Mouse (Mus musculus): Measurements from ENCODE around the gene Smim7. TPM values are rescaled to one million over a fixed set of nuclear protein-coding genes. Genes with fewer than 3 reads are reported as not detected.

The Smim7 gene
- polyA plus RNA-seq, 1 experiment from 2014 or later, result 142 TPM

DNA sequence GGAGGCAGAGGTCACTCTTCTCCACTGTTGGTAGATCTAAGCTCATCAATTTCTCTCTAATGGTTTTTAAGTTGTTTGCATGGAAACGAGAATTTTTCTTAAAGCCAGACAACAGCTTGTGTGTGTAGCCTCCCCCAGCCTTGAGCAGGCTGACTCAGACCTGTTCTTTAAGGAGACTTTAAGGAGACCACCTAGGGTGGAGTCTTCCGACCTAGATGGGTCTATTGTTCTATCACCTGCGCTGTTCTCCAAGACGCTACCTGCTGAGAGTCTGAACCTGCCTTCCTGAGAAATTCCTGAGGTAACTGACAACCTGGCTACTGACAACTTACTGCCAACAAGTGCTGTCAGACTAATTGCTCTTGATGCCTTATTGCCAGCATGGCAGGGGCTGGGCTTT, 15.1 kb downstream of the Smim7 start:
- Histone ChIP-seq H3K27me3 (ENCODE audit: control insufficient read depth, insufficient read depth, low read length) (no peaks in the 10 kb centered on the region), H3K4me3 (replicated peaks; ENCODE audit: low read depth, low read length) (no peak overlapping the region), H3K27ac (replicated peaks; ENCODE audit: low read depth, low read length) (no peak overlapping the region), H3K4me2 (ENCODE audit: low read length) (no peak overlapping the region), H3K36me3 (ENCODE audit: control insufficient read depth, insufficient read depth, low read length) (peaks cover 31% of the 10 kb centered on the region), H3K9me3 (ENCODE audit: control insufficient read depth, low read length) (no peaks in the 10 kb centered on the region), H3K9ac (replicated peaks; ENCODE audit: low read length) (no peak overlapping the region), H3K4me1 (ENCODE audit: control insufficient read depth, insufficient read depth, low read length) (no peaks in the 10 kb centered on the region)
- DNase-seq (no peak), ATAC-seq (ENCODE audit: low FRiP score, low TSS enrichment) (no peak)
- WGBS, result 54% methylated on average over 4 of the region's 4 CpGs

DNA sequence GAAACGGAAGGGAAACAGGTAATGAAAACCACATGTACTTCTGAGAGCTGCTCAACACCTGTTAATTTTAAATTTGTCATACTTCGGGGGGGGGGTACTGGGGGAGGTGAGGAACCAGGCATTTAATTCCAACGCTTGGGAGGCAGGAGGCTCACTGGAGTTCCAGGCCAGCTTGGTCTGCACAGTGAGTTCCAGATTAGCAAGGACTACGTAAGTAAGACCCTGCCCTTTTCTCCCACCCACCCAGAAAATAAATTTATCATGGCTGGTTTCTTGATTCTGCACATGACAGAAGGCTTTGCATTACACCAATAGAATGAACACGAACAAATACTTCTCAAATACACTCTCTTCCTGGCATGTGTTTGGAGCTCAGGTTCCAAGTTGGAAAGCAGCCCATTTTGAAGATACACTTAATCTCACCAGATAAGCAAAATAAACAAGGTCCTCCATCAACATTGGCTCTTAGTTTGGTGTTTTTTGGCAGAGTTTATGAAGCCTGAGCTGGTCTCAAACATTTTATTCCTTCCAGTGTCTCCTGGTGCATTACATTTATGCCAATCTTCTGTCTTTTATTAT, 21.5 kb downstream of the Smim7 start:
- H3K9ac ChIP-seq (replicated peaks; ENCODE audit: low read length), result peak overlapping the region; percentile 82

DNA sequence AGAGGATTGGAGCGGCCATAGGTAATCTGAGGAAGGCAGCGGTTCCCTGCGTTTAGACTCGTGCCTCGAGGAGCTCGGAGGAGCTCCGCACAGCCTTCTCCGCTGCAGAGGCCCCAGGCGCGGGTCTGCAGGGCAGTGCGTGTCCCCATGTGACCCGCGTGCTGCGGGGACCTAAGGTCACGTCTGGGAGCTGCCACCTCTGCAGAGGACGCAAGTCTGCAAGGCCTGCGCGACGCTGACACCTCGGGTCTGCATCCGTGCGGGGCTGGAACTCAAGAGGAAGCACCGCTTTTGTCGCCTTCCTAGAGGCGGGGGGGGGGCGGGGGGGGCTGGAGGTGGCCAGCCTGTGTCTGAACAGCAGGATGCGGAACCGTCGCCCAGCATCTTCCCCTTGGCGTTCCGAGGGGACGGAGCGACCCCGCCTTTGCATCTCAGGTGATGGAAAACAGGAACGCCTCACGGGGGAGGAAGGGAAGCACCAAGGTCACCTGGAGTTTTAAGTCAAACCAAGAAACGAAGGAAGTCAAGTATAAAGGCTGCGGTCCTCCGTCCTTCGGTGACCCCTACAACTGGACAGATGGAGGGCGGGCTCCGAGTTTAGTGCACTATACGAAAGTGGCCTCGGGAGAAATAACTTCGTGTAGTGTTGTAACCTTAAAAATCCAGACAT, 22.1 kb downstream of the Smim7 start:
- no peak for ATAC-seq (ENCODE audit: low FRiP score, low TSS enrichment)
- peak overlapping the region; percentile 96 for H3K4me3 ChIP-seq (replicated peaks; ENCODE audit: low read depth, low read length)
- under 1% methylated on average over 45 of the region's 45 CpGs for WGBS
- no peaks in the 10 kb centered on the region for H3K27me3 ChIP-seq (ENCODE audit: control insufficient read depth, insufficient read depth, low read length)
- peak overlapping the region; percentile 98 for H3K4me2 ChIP-seq (ENCODE audit: low read length)
- peaks cover 24% of the 10 kb centered on the region for H3K4me1 ChIP-seq (ENCODE audit: control insufficient read depth, insufficient read depth, low read length)
- peaks cover 10% of the 10 kb centered on the region for H3K36me3 ChIP-seq (ENCODE audit: control insufficient read depth, insufficient read depth, low read length)
- peak overlapping the region; percentile 89 for H3K27ac ChIP-seq (replicated peaks; ENCODE audit: low read depth, low read length)
- no peaks in the 10 kb centered on the region for H3K9me3 ChIP-seq (ENCODE audit: control insufficient read depth, low read length)
- peak overlapping the region; percentile 82 for H3K9ac ChIP-seq (replicated peaks; ENCODE audit: low read length)
- DNase-seq, result no peak

More for the DNA sequence above, 21.5 kb downstream of the Smim7 start:
- 22% methylated on average over 5 of the region's 5 CpGs for WGBS
- H3K9me3 ChIP-seq (ENCODE audit: control insufficient read depth, low read length), result no peaks in the 10 kb centered on the region
- H3K36me3 ChIP-seq (ENCODE audit: control insufficient read depth, insufficient read depth, low read length), result peaks cover 6% of the 10 kb centered on the region
- no peak for DNase-seq
- peak overlapping the region; percentile 98 for H3K4me2 ChIP-seq (ENCODE audit: low read length)
- peak overlapping the region; percentile 96 for H3K4me3 ChIP-seq (replicated peaks; ENCODE audit: low read depth, low read length)
- peaks cover 24% of the 10 kb centered on the region for H3K4me1 ChIP-seq (ENCODE audit: control insufficient read depth, insufficient read depth, low read length)
- ATAC-seq (ENCODE audit: low FRiP score, low TSS enrichment), result no peak
- no peak overlapping the region for H3K27ac ChIP-seq (replicated peaks; ENCODE audit: low read depth, low read length)
- H3K27me3 ChIP-seq (ENCODE audit: control insufficient read depth, insufficient read depth, low read length), result no peaks in the 10 kb centered on the region

DNA sequence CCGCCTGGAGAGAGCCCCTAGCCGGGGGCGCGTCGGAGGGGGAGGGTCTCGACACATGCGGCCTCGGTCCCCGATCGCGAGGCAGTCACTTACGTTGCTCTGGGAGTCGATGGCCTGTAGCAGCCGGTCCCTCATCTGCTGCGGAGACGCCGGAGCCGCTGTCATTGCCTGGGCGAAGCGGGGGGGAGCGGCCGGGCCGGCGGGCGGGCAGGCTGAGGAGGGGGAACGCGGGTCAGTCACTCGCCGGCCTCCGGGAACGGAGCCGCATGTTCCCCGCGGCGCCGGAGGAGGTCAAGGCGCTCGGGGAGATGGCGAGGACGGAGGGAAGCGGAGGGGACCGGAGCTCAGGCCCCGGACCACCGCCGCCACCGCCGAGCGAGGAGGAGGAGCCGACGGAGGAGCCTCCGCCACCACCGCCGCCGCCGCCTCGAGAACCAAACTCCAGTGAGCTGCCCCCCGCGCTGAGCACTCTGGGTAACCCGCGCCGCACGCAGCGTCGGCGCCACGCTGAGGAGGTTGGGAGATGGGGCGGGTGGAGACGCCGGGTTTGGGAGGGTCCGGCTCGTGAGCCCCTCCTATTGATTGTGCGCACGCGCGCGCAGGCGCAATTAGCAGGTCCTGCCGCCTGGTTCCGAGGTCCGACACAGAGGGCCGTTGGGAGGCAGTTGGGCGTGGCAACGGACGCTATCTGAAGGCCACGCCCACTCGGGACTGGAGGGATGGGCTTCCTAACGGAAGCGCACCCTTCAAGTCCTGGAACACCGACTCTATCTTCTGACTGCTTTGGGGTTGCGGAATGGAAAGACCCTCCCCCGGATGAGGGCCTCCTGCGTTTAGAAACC, 22.9 kb downstream of the Smim7 start, which contains the start of gene Med26:
Gene Med26, minus strand, starts transcription at position 469 of the 842 bp plus-strand sequence.
- H3K4me3 ChIP-seq (replicated peaks; ENCODE audit: low read depth, low read length), result peak within 1 kb of the TSS; percentile 96
- H3K36me3 ChIP-seq (ENCODE audit: control insufficient read depth, insufficient read depth, low read length), result peaks cover 13% of the 10 kb centered on the region
- H3K4me1 ChIP-seq (ENCODE audit: control insufficient read depth, insufficient read depth, low read length), result peaks cover 24% of the 10 kb centered on the region
- peak within 1 kb of the TSS; percentile 98 for H3K4me2 ChIP-seq (ENCODE audit: low read length)
- DNase-seq (peak; percentile 99), ATAC-seq (ENCODE audit: low FRiP score, low TSS enrichment) (peak; percentile 97)
- H3K27ac ChIP-seq (replicated peaks; ENCODE audit: low read depth, low read length), result peak within 1 kb of the TSS; percentile 89
- H3K9ac ChIP-seq (replicated peaks; ENCODE audit: low read length), result peak within 1 kb of the TSS; percentile 95
- WGBS, result under 1% methylated on average over 90 of the region's 92 CpGs
- no peaks in the 10 kb centered on the region for H3K9me3 ChIP-seq (ENCODE audit: control insufficient read depth, low read length)
- no peaks in the 10 kb centered on the region for H3K27me3 ChIP-seq (ENCODE audit: control insufficient read depth, insufficient read depth, low read length)

DNA sequence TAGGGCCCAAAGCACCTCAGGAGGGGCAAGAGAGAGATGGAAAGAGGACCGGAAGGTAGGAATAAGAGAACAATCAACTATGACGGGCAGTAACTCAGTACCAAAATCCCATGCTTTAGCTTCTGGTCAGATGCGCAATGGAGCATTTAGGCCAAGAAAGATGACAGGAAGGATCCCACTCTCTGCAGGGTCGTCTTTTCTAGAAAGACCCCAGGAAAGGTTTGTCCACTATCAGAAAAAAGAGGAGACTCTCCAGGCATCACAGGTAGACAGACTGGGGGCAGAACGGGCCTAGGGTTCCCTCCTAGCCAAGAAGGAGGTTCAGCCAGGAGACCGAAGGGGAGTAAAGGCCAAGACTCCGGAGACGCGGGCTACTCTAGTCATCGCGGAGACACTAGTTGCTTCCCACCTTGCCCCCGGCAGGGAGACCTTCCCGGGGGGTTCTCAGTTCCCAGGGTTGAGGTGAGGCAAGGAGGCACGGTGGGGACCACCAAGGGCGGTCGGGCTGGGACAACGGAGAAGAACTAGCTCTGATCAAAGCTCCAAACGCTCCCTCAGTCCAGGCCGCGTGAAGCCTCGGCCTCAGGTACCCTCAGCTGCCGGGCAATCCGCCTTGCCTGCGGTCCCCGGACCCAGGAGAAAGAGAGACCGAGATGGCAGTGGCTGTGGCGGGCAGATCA, 23.6 kb downstream of the Smim7 start:
- no peak; the same call in 1 of the 2 replicates for ATAC-seq (ENCODE audit: low FRiP score, low TSS enrichment)
- no peak for DNase-seq
- WGBS, result 3% methylated on average over 27 of the region's 27 CpGs
- peak overlapping the region; percentile 95 for H3K9ac ChIP-seq (replicated peaks; ENCODE audit: low read length)
- H3K27ac ChIP-seq (replicated peaks; ENCODE audit: low read depth, low read length), result peak overlapping the region; percentile 89
- peak overlapping the region; percentile 98 for H3K4me2 ChIP-seq (ENCODE audit: low read length)
- H3K9me3 ChIP-seq (ENCODE audit: control insufficient read depth, low read length), result no peaks in the 10 kb centered on the region
- no peaks in the 10 kb centered on the region for H3K27me3 ChIP-seq (ENCODE audit: control insufficient read depth, insufficient read depth, low read length)
- peaks cover 24% of the 10 kb centered on the region for H3K4me1 ChIP-seq (ENCODE audit: control insufficient read depth, insufficient read depth, low read length)
- H3K4me3 ChIP-seq (replicated peaks; ENCODE audit: low read depth, low read length), result peak overlapping the region; percentile 96
- peaks cover 13% of the 10 kb centered on the region for H3K36me3 ChIP-seq (ENCODE audit: control insufficient read depth, insufficient read depth, low read length)

DNA sequence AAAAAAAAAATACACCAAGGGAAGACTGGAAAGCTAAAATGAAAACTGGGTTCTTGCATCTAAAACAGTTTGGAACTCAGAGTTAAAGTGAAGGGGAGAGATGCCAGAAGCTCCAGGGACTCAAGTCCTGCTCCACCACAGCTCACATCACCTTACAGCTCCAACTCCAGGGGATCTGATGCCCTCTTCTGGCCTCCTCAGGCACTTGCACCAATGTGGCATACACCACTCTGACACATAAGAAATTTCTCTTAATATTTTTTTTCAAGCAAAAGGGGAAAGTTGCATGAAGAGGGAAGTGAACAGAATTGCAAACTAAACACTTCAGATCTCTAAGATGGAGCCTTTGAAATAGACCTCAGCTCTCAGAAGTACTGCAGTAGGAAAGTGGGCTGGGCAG, 31.7 kb downstream of the Smim7 start:
- Histone ChIP-seq H3K27me3 (ENCODE audit: control insufficient read depth, insufficient read depth, low read length) (no peaks in the 10 kb centered on the region), H3K36me3 (ENCODE audit: control insufficient read depth, insufficient read depth, low read length) (peaks cover 8% of the 10 kb centered on the region), H3K4me2 (ENCODE audit: low read length) (no peak overlapping the region), H3K4me3 (replicated peaks; ENCODE audit: low read depth, low read length) (no peak overlapping the region), H3K4me1 (ENCODE audit: control insufficient read depth, insufficient read depth, low read length) (no peaks in the 10 kb centered on the region), H3K27ac (replicated peaks; ENCODE audit: low read depth, low read length) (no peak overlapping the region), H3K9ac (replicated peaks; ENCODE audit: low read length) (no peak overlapping the region), H3K9me3 (ENCODE audit: control insufficient read depth, low read length) (no peaks in the 10 kb centered on the region)
- ATAC-seq (ENCODE audit: low FRiP score, low TSS enrichment) (no peak), DNase-seq (no peak)

DNA sequence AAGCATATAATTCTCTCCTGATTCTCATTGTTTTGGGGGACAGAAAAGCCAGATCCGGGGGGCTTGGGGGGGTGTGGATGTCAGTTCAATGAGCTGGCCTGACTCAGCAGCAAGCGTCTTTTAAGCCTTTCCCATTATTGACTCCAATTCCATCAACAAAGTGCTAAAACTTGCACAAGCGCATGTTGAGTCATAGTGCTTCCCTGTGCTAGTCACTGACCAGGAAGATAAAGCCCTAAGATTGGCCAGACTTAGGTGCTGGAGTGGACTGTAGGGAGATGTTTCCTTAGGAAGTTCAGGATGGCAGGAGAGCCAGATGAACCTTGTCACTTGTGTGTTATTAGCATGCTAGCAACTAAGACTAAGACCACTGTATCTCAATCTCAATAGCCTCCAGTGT, 36.0 kb downstream of the Smim7 start:
- DNase-seq (no peak), ATAC-seq (ENCODE audit: low FRiP score, low TSS enrichment) (no peak)
- 96% methylated on average over 3 of the region's 3 CpGs for WGBS

DNA sequence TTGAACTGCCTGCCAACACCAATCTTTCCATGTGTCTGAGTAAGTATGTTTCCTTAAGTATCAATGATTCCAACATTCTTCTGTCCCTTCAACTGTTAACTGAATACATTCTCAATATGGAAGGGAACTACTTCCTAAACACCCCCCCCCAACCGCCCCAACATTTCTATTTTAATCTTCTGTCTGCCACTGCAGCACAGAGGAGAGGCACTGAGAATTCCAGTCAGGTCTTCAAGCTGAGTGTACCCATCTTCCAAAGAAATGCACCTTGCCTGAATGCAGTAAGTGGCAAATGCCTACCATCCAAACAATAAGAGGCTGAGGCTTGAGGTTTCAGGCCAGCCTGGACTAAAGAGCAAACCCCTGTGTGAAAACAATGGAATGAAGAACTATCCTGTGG, 38.8 kb downstream of the Smim7 start:
- Histone ChIP-seq H3K27ac (replicated peaks; ENCODE audit: low read depth, low read length) (no peak overlapping the region), H3K4me3 (replicated peaks; ENCODE audit: low read depth, low read length) (no peak overlapping the region), H3K27me3 (ENCODE audit: control insufficient read depth, insufficient read depth, low read length) (no peaks in the 10 kb centered on the region), H3K36me3 (ENCODE audit: control insufficient read depth, insufficient read depth, low read length) (no peaks in the 10 kb centered on the region), H3K9me3 (ENCODE audit: control insufficient read depth, low read length) (no peaks in the 10 kb centered on the region), H3K4me1 (ENCODE audit: control insufficient read depth, insufficient read depth, low read length) (no peaks in the 10 kb centered on the region), H3K9ac (replicated peaks; ENCODE audit: low read length) (no peak overlapping the region), H3K4me2 (ENCODE audit: low read length) (no peak overlapping the region)
- ATAC-seq (ENCODE audit: low FRiP score, low TSS enrichment), result no peak
- no peak for DNase-seq
- WGBS, result 92% methylated on average over 1 of the region's 1 CpGs

More for the DNA sequence above, 36.0 kb downstream of the Smim7 start:
- no peaks in the 10 kb centered on the region for H3K4me1 ChIP-seq (ENCODE audit: control insufficient read depth, insufficient read depth, low read length)
- no peak overlapping the region for H3K4me2 ChIP-seq (ENCODE audit: low read length)
- no peak overlapping the region for H3K27ac ChIP-seq (replicated peaks; ENCODE audit: low read depth, low read length)
- H3K9ac ChIP-seq (replicated peaks; ENCODE audit: low read length), result no peak overlapping the region
- H3K9me3 ChIP-seq (ENCODE audit: control insufficient read depth, low read length), result no peaks in the 10 kb centered on the region
- no peaks in the 10 kb centered on the region for H3K27me3 ChIP-seq (ENCODE audit: control insufficient read depth, insufficient read depth, low read length)
- H3K36me3 ChIP-seq (ENCODE audit: control insufficient read depth, insufficient read depth, low read length), result no peaks in the 10 kb centered on the region
- H3K4me3 ChIP-seq (replicated peaks; ENCODE audit: low read depth, low read length), result no peak overlapping the region

Data from midbrain, embryonic 14.5 days (tissue).